Mouse (Mus musculus) cerebellum, adult 2 months (tissue): ENCODE results near the gene Gm47283. TPM values are rescaled to one million over a fixed set of nuclear protein-coding genes. Genes with fewer than 3 reads are reported as not detected.

Experiments
- polyA plus RNA-seq: library from polyadenylated mRNA; depleted of rRNA; stranded (reverse); fragments of >200 nt; gene quantifications from 2 replicates; pipeline ENCODE4 v1.2.3, GENCODE M21; 2012; rRNA removed

Gene Gm47283
- polyA plus RNA-seq, 1 experiment: not detected

Other genes starting within 250 kb of the Gm47283 start
- gene Gm21860, start 29.9 kb upstream of the Gm47283 start, polyA plus RNA-seq: not detected in 2 replicates
- gene Gm21748, start 54.4 kb downstream of the Gm47283 start, polyA plus RNA-seq: not detected in 2 replicates